Mouse (Mus musculus): ENCODE measurements around the gene Il2ra.

- TF ChIP-seq EP300 (IDR thresholded peaks at IDR 0.05) (no peak), CTCF (IDR thresholded peaks at IDR 0.05) (no peak)
Measured at GRCm38 (mm10) chr2:11686512-11686911, 43.9 kb downstream of the Il2ra start.

Measured in lung, postnatal 0 days (tissue).